Mouse (Mus musculus): ENCODE measurements at regions not wholly inside any gene's neighbourhood (a gene's known extent, or its start where the extent isn't known, plus 50 kb on each side); places are given as distances from the start of the nearest gene placed in this dataset.

- TF ChIP-seq CTCF (IDR thresholded peaks at IDR 0.05; ENCODE audit: low read depth) (no peak), EP300 (IDR thresholded peaks at IDR 0.05; ENCODE audit: low read depth) (no peak)
Measured at GRCm38 (mm10) chr7:111897016-111897415, 117.2 kb upstream of the Galnt18 start.

Data from heart, postnatal 0 days (tissue).